Mouse (Mus musculus) kidney, adult 2 months (tissue): ENCODE results near the gene 1700001L19Rik.

ENCODE experiments used
- CTCF ChIP-seq: fragments of 200-500 bp; conservative IDR thresholded peaks from 2 replicates; pipeline ENCODE4 v1.5.1; 2011; ENCODE audit warnings: low read depth, mild to moderate bottlenecking, control low read depth, low read length, moderate library complexity, mixed read lengths; ENCODE audit not compliant: insufficient read depth, insufficient read length
- POLR2A ChIP-seq: fragments of 200-500 bp; IDR thresholded peaks from one replicate; pipeline ENCODE4 v1.6.1; 2011; ENCODE audit warnings: low read depth, low read length, control low read depth

DNA sequence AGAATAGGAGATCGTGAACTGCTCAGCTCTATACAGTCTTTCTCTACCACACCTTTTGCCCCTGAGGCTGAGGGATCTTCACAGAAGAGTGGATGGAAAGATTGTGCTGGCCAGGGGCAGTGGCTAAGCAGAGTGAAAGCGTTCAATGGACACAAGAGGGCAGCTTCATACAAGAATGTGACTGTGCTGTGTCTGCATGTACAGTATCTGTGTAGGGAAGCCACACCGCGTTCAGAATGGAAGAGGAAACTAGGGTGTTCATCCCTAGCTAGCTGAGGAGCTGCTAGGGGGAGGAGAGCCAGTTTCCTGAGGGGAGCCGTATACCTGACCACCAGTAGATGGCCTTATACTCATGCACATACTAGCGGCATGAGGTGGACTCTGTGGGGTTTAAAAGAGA, 25.6 kb downstream of the 1700001L19Rik start:
- TF ChIP-seq CTCF, result 0 out of 2 replicates have a peak, but pooled peaks have one; percentile 25
- TF ChIP-seq POLR2A, result no peak
